Mouse (Mus musculus) stomach, postnatal 0 days (tissue): ENCODE results near the gene Ppp1r14b. TPM values are rescaled to one million over a fixed set of nuclear protein-coding genes. Genes with fewer than 3 reads are reported as not detected.

ENCODE experiments used
- ATAC-seq: fragments of 200-750 bp; cut with Nextera tagmentation; 2 replicates; pipeline ENCODE4 v1.8.0; 2017; ENCODE audit not compliant: low FRiP score, low TSS enrichment
- DNase-seq: peaks from one replicate; pipeline ENCODE4 v3.0.0-alpha.2; 2016; ENCODE audit warnings: low spot score
- H3K27ac ChIP-seq: fragments of 300-500 bp; sonication (generic); replicated peaks from 2 replicates; pipeline ENCODE4 v1.5.1; 2014; ENCODE audit warnings: mild to moderate bottlenecking, control low read depth
- H3K27me3 ChIP-seq: fragments of 300-500 bp; sonication (generic); 2 replicates; pipeline ENCODE4 v1.6.1; 2014; ENCODE audit warnings: low read length; ENCODE audit not compliant: control insufficient read depth, insufficient read depth
- H3K36me3 ChIP-seq: fragments of 300-500 bp; sonication (generic); 2 replicates; pipeline ENCODE4 v1.6.1; 2014; ENCODE audit warnings: low read length, mixed read lengths; ENCODE audit not compliant: control insufficient read depth, insufficient read depth
- H3K4me1 ChIP-seq: fragments of 300-500 bp; sonication (generic); replicated peaks from 2 replicates; pipeline ENCODE4 v1.6.1; 2014; ENCODE audit warnings: antibody characterized with exemption; ENCODE audit not compliant: control insufficient read depth, insufficient read depth
- H3K4me2 ChIP-seq: fragments of 300-500 bp; sonication (generic); replicated peaks from 2 replicates; pipeline ENCODE4 v1.6.1; 2014; ENCODE audit warnings: low read depth, mild to moderate bottlenecking, control low read depth, moderate library complexity
- H3K4me3 ChIP-seq: fragments of 300-500 bp; sonication (generic); 2 replicates; pipeline ENCODE4 v1.5.1; 2014; ENCODE audit warnings: low read depth, low read length, control low read depth
- H3K9ac ChIP-seq: fragments of 300-500 bp; sonication (generic); 2 replicates; pipeline ENCODE4 v1.6.1; 2014; ENCODE audit warnings: mild to moderate bottlenecking, low read length, control low read depth, mixed read lengths
- H3K9me3 ChIP-seq: fragments of 300-500 bp; sonication (generic); 2 replicates; pipeline ENCODE4 v1.6.1; 2016; ENCODE audit warnings: low read length; ENCODE audit not compliant: control insufficient read depth
- CTCF ChIP-seq: IDR thresholded peaks from 2 replicates; pipeline ENCODE4 v1.5.1; 2016; ENCODE audit warnings: antibody characterized with exemption, low read depth, mild to moderate bottlenecking, moderate library complexity
- EP300 ChIP-seq: optimal IDR thresholded peaks from 2 replicates; pipeline ENCODE3; 2016; ENCODE audit warnings: antibody characterized with exemption
- WGBS: fragments of 180-500 bp; shearing (Covaris S2); extraction: QIAGEN DNeasy Blood & Tissue Kit; methylation state at CpG from one replicate; pipeline ENCODE4 v1.1.7; 2014; 5-methylcytosine and 5-hydroxymethylcytosine counted together
- polyA plus RNA-seq: library from polyadenylated mRNA; unstranded; fragments of >200 nt; fragmentation: Nextera tagmentation; extraction: Ambion mirVana; gene quantifications from 2 replicates; pipeline ENCODE4 v1.2.1, GENCODE M21; 2015

Ppp1r14b gene
- polyA plus RNA-seq, 1 experiment from 2014 or later: 148 TPM

GRCm38 (mm10) chr19:6981465-6981864 is 6.7 kb downstream of the Ppp1r14b start:
- H3K27ac ChIP-seq: 0 out of 2 replicates have a peak overlapping the region, but pooled peaks have one; percentile 40
- H3K27me3 ChIP-seq: no peaks in the 10 kb centered on the region
- H3K9me3 ChIP-seq: no peaks in the 10 kb centered on the region
- no peak overlapping the region for H3K4me3 ChIP-seq
- no peak for TF ChIP-seq EP300
- no peak for TF ChIP-seq CTCF
- DNase-seq: no peak
- H3K4me2 ChIP-seq: peak overlapping the region; percentile 84
- ATAC-seq: no peak
- H3K9ac ChIP-seq: no peak overlapping the region
- 90% methylated on average over 4 of the region's 4 CpGs for WGBS
- peaks cover 8% of the 10 kb centered on the region; the same call in 1 of the 2 replicates for H3K4me1 ChIP-seq
- peaks cover 6% of the 10 kb centered on the region for H3K36me3 ChIP-seq

DNA sequence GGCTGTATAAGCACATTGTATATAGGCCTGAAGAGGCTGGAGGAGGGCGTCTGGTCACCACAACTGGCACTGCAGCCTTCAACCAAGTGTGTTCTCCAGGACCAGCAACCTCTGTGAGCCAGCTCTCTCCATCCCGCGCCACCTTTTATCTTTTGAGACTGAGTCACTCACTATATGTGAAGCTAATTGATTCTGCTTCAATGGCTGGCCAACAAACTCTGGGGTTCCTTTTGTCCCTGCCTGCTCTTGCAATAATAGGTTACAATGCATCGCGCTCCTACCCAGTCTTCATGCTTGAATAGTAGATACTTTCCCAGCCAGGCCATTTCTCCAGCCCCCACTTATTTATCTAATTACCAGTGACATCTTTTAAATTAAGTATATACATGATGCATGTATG is 8.9 kb downstream of the Ppp1r14b start:
- TF ChIP-seq EP300 (no peak), CTCF (no peak)
- Histone ChIP-seq H3K9me3 (no peaks in the 10 kb centered on the region), H3K4me2 (no peak overlapping the region), H3K27me3 (no peaks in the 10 kb centered on the region), H3K36me3 (no peaks in the 10 kb centered on the region), H3K27ac (no peak overlapping the region), H3K4me3 (no peak overlapping the region), H3K9ac (no peak overlapping the region), H3K4me1 (peaks cover 7% of the 10 kb centered on the region)
- WGBS: 94% methylated on average over 5 of the region's 5 CpGs
- no peak for ATAC-seq
- no peak for DNase-seq

GRCm38 (mm10) chr19:6985300-6985699 is 10.5 kb downstream of the Ppp1r14b start:
- H3K36me3 ChIP-seq: no peaks in the 10 kb centered on the region
- no peaks in the 10 kb centered on the region for H3K9me3 ChIP-seq
- no peak overlapping the region for H3K9ac ChIP-seq
- H3K27ac ChIP-seq: no peak overlapping the region
- no peak overlapping the region for H3K4me3 ChIP-seq
- whole genome bisulfite sequencing: 80% methylated on average over 19 of the region's 19 CpGs
- H3K27me3 ChIP-seq: no peaks in the 10 kb centered on the region
- H3K4me1 ChIP-seq: peaks cover 6% of the 10 kb centered on the region; the same call in 1 of the 2 replicates
- ATAC-seq (no peak), DNase-seq (no peak)
- TF ChIP-seq EP300 (no peak), CTCF (no peak)
- no peak overlapping the region for H3K4me2 ChIP-seq

GRCm38 (mm10) chr19:6985951-6986708 is 11.4 kb downstream of the Ppp1r14b start:
- Histone ChIP-seq H3K4me2 (peak overlapping the region; percentile 94), H3K9ac (no peak overlapping the region; the same call in 1 of the 2 replicates), H3K27ac (no peak overlapping the region), H3K4me1 (peaks cover 6% of the 10 kb centered on the region; the same call in 1 of the 2 replicates), H3K4me3 (peak overlapping the region; percentile 74), H3K27me3 (no peaks in the 10 kb centered on the region), H3K9me3 (no peaks in the 10 kb centered on the region), H3K36me3 (no peaks in the 10 kb centered on the region)
- TF ChIP-seq EP300: no peak
- TF ChIP-seq CTCF: no peak
- ATAC-seq (no peak), DNase-seq (no peak)
- 72% methylated on average over 10 of the region's 10 CpGs for WGBS

DNA sequence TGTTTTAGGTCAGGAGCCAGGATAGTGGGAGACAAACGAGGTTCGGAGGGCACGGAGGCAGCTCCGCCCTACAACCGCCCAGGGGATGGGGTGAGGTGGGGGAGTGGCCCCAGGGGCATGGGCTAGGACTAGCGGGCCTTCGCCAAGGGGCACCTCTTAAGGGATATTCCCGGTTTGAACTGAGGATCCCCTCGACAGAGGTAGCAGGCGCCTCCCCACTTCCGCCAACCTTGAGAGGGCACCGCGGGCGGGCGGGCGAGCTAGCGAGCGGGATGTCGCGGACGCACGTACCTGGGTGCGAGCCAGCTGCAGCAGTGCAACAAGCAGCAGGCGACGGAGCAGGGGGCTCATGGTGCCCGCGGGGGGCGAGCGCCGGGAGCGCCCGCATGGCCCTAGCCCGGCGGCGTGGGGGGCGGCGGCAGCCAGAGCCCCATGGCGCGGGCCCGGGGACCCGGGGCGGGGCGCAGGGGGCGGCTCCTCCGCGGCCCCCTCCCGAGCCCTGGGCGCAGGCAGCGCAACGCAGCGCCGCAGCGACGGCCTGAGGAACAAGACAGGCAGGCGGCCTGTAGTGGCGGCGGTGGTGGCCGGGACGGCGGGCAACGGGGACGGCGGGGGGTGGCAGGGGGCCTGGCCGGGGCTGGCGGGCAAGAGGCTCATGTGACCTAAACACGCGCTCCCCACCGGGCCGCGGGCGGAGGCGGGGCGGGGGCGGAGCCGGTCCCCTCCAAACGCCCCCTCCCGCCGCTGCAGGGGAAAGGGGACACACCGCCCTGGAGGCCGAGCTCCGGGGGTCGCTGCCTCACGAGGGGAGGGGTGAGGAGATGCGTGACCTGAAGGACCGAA is 12.5 kb downstream of the Ppp1r14b start, which contains the start of gene Vegfb:
Gene Vegfb (minus strand): TSS at position 591 of the 843 bp plus-strand sequence.
- peak; percentile 68 for DNase-seq
- no peaks in the 10 kb centered on the region for H3K27me3 ChIP-seq
- peaks cover 2% of the 10 kb centered on the region; the same call in 1 of the 2 replicates for H3K4me1 ChIP-seq
- TF ChIP-seq EP300 (no peak), CTCF (no peak)
- WGBS: under 1% methylated on average over 67 of the region's 85 CpGs
- H3K4me2 ChIP-seq: peak within 1 kb of the TSS; percentile 94
- H3K9ac ChIP-seq: peak within 1 kb of the TSS; percentile 83
- no peaks in the 10 kb centered on the region for H3K36me3 ChIP-seq
- ATAC-seq: peak; percentile 49
- H3K27ac ChIP-seq: peak within 1 kb of the TSS; percentile 88
- H3K4me3 ChIP-seq: peak within 1 kb of the TSS; percentile 74
- no peaks in the 10 kb centered on the region for H3K9me3 ChIP-seq
